Mouse (Mus musculus): ENCODE measurements around the gene Ptp4a2. TPM values are rescaled to one million over a fixed set of nuclear protein-coding genes. Genes with fewer than 3 reads are reported as not detected.

The Ptp4a2 gene
- polyA plus RNA-seq, 1 experiment from 2014 or later = 395 TPM

DNA sequence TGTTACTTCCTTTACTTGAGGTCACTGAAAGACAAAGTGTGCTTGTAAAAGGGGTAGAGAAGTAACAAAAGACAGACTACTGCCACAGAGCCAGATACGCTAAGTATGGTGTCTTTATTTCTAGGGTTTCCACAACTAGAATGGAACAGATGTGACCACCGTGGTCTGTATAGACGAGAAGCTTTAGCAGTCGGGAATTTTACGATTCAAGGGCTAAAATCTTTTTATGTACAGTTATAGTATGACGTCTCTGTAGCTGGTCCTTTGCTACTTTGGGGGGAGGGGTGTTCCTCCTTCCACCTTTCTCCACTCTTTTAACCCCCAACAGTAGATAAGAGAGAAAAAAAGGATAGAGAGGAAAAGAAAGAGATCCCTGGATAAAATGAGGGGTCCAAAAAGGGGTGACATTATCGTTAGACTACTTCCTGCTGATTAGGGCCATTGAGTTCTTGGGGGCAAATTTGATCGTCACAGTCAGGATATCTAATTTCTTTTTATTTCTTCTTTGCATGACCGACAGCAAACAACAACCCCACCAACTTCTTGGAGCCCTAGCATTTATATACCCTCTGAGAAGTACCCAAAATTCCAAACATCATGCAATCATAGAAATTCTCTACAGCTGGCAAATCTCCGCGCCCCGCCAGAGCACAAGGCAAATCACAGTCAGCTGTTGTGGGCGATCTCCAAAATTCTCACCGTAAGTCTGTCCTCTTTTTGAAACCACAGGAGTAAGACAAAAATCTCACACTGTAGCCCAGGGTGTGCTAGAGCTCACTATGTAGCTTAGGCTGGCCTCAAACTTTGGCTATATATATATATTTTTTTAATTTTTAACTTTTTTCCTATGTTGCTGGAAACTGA is 818 bp downstream of the Ptp4a2 start:
- no peak for ATAC-seq (replicated peaks; ENCODE audit: low FRiP score)
- DNase-seq (ENCODE audit: low spot score) = no peak
- Histone ChIP-seq H3K36me3 (ENCODE audit: control insufficient read depth, insufficient read depth, low read length) (no peaks in the 10 kb centered on the region), H3K4me1 (replicated peaks; ENCODE audit: control insufficient read depth, insufficient read depth, low read length) (0 out of 2 replicates have a peak, but pooled peaks cover 2% of the 10 kb centered on the region), H3K27ac (ENCODE audit: low read depth, low read length) (no peak overlapping the region), H3K9ac (ENCODE audit: low read length) (no peak overlapping the region), H3K9me3 (ENCODE audit: control insufficient read depth, low read length) (no peaks in the 10 kb centered on the region), H3K4me3 (ENCODE audit: low read depth, low read length) (no peak overlapping the region), H3K4me2 (ENCODE audit: low read depth, low read length, severe bottlenecking) (no peak overlapping the region), H3K27me3 (ENCODE audit: control insufficient read depth, insufficient read depth, low read length) (peaks cover 3% of the 10 kb centered on the region; the same call in 1 of the 2 replicates)
- WGBS = 90% methylated on average over 14 of the region's 14 CpGs

DNA sequence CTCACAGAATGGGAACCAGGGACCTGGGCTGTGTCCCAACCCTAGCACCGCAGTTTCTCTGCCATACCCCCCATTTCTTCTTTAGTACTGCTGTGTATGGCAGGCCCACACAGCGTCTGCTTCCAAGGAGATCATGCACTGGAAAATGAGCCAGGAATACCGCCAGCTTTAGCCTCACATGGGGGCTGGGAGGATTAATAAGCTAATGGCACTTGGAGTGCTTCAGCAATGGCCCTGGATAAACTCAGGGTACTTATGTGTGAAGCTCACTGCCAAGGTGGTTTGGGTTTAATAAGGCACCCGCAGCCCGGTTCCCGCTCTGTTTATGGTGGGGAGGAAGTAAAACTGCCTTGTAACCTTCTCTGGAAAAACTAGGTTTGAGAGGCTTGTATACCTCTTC is 6.6 kb downstream of the Ptp4a2 start:
- 64% methylated on average over 6 of the region's 6 CpGs for WGBS
- DNase-seq (ENCODE audit: low spot score) (no peak), ATAC-seq (replicated peaks; ENCODE audit: low FRiP score) (no peak)

DNA sequence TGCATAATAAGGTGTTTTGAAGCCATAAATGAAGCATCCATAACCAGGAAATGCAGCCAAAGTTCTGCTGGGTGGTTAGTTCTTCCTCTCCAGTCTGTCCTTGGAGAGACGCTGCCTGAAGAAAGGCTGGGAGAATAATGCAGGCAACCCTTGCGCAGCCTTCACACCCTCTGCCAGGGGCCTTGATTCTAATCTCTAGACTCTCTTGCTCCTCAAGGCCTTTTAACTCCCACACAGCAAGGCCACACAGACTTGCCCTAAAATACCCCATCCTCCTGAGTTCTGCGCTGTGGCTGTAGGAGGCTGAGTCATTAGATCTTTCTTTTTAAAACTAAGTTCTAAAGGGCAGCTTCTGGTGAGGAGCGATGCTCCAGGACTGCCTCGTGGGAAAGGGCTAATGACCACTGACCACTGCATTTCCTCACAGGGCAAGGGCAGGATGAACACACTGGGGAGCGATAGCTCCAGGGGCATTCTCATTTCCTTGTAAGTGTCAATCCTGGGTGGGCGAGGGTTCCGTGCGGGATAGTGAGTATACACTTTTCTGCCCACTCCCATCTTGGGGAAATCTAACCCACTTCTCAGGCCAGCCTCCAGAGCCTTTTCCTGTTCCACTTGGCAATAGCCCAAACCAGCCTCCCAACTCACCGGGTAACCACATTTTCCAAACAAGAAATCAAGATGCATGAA is 7.6 kb downstream of the Ptp4a2 start:
- ATAC-seq (replicated peaks; ENCODE audit: low FRiP score) = no peak
- peaks cover 10% of the 10 kb centered on the region; the same call in 1 of the 2 replicates for H3K4me1 ChIP-seq (replicated peaks; ENCODE audit: control insufficient read depth, insufficient read depth, low read length)
- H3K4me2 ChIP-seq (ENCODE audit: low read depth, low read length, severe bottlenecking) = no peak overlapping the region

More for the DNA sequence above, 6.6 kb downstream of the Ptp4a2 start:
- Histone ChIP-seq H3K36me3 (ENCODE audit: control insufficient read depth, insufficient read depth, low read length) (no peaks in the 10 kb centered on the region), H3K27ac (ENCODE audit: low read depth, low read length) (no peak overlapping the region), H3K4me1 (replicated peaks; ENCODE audit: control insufficient read depth, insufficient read depth, low read length) (peaks cover 9% of the 10 kb centered on the region; the same call in 1 of the 2 replicates), H3K4me2 (ENCODE audit: low read depth, low read length, severe bottlenecking) (no peak overlapping the region), H3K9me3 (ENCODE audit: control insufficient read depth, low read length) (no peaks in the 10 kb centered on the region), H3K9ac (ENCODE audit: low read length) (no peak overlapping the region), H3K4me3 (ENCODE audit: low read depth, low read length) (no peak overlapping the region), H3K27me3 (ENCODE audit: control insufficient read depth, insufficient read depth, low read length) (no peaks in the 10 kb centered on the region)

DNA sequence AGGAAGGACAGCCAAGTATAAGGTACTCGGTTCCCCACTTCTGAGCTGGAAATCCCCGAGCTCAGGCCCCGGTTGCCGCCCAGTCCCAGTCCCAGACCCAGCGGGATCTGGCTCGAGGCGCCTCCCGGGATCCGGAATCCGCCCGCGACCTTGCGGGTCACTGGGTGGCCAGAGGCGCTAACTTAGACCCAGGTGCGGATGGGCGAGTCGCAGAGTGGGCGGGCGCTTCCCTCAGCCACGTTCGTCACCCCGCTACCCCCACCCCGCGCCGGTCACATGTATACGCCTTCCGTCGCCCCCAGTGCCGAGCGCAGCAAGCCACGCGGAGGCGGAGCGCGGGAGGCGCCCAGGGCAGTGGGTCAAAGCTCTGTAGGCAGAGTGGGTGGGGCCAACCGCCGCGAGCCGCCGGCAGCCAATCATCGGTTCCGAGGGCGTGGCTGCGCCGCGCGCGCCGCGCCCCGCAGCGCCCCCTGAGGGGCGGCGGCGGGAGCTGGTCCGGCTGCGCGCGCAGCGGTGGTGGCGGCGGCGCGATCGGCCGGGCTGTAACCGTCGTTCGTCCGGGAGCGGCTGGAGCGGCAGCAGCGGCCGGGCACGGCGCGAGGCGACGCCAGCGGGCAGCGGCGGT is 8.8 kb downstream of the Ptp4a2 start:
- DNase-seq (ENCODE audit: low spot score) = peak; percentile 98
- Histone ChIP-seq H3K4me1 (replicated peaks; ENCODE audit: control insufficient read depth, insufficient read depth, low read length) (peaks cover 10% of the 10 kb centered on the region; the same call in 1 of the 2 replicates), H3K27me3 (ENCODE audit: control insufficient read depth, insufficient read depth, low read length) (no peaks in the 10 kb centered on the region), H3K27ac (ENCODE audit: low read depth, low read length) (peak overlapping the region; percentile 91), H3K36me3 (ENCODE audit: control insufficient read depth, insufficient read depth, low read length) (no peaks in the 10 kb centered on the region), H3K4me3 (ENCODE audit: low read depth, low read length) (peak overlapping the region; percentile 94), H3K9ac (ENCODE audit: low read length) (peak overlapping the region; percentile 96), H3K9me3 (ENCODE audit: control insufficient read depth, low read length) (no peaks in the 10 kb centered on the region), H3K4me2 (ENCODE audit: low read depth, low read length, severe bottlenecking) (peak overlapping the region; percentile 79)
- peak; percentile 98 for ATAC-seq (replicated peaks; ENCODE audit: low FRiP score)
- under 1% methylated on average over 78 of the region's 83 CpGs for WGBS

More for the DNA sequence above, 7.6 kb downstream of the Ptp4a2 start:
- no peak for DNase-seq (ENCODE audit: low spot score)
- WGBS = 82% methylated on average over 10 of the region's 10 CpGs
- no peaks in the 10 kb centered on the region for H3K36me3 ChIP-seq (ENCODE audit: control insufficient read depth, insufficient read depth, low read length)
- no peak overlapping the region for H3K4me3 ChIP-seq (ENCODE audit: low read depth, low read length)
- no peaks in the 10 kb centered on the region for H3K9me3 ChIP-seq (ENCODE audit: control insufficient read depth, low read length)
- no peak overlapping the region for H3K27ac ChIP-seq (ENCODE audit: low read depth, low read length)
- H3K9ac ChIP-seq (ENCODE audit: low read length) = no peak overlapping the region
- no peaks in the 10 kb centered on the region for H3K27me3 ChIP-seq (ENCODE audit: control insufficient read depth, insufficient read depth, low read length)

DNA sequence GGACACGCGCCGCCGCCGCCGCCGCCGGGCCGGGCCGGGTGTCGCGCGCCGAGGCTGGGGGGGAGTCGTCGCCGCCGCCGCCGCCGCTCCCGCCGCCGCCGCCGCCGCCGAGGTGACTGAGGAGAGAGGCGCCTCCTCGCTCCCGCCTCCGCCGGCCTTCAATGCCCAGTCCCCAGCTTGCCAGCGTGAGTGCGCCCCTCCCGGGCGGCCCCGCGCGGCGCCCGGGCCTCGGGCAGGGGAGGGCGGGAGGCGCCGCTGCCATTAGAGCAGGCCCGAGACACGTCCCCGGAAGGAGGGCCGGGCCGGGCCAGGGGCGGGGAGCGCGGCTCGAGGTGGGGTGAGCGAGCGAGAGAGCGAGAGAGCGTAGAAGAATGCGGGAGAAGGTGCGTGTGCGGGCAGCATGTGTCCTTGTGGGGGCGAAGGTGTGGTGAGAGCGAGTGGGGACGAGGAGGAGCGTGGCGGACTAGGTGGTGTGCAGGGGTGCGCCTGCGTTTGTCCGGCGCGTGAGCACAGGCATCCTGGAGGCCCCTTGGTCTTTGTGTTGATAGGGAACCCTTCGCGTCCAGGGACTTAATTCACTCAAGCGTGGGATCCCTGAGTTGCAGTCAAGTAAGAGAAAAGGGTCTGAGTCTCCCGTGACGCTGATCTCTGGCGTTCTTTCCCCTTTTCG is 9.5 kb downstream of the Ptp4a2 start:
- Histone ChIP-seq H3K36me3 (ENCODE audit: control insufficient read depth, insufficient read depth, low read length) (no peaks in the 10 kb centered on the region), H3K4me3 (ENCODE audit: low read depth, low read length) (peak overlapping the region; percentile 94), H3K4me1 (replicated peaks; ENCODE audit: control insufficient read depth, insufficient read depth, low read length) (peaks cover 10% of the 10 kb centered on the region; the same call in 1 of the 2 replicates), H3K9ac (ENCODE audit: low read length) (peak overlapping the region; percentile 96), H3K9me3 (ENCODE audit: control insufficient read depth, low read length) (no peaks in the 10 kb centered on the region), H3K27ac (ENCODE audit: low read depth, low read length) (peak overlapping the region; percentile 91), H3K4me2 (ENCODE audit: low read depth, low read length, severe bottlenecking) (peak overlapping the region; percentile 79), H3K27me3 (ENCODE audit: control insufficient read depth, insufficient read depth, low read length) (no peaks in the 10 kb centered on the region)
- ATAC-seq (replicated peaks; ENCODE audit: low FRiP score) (peak; percentile 83), DNase-seq (ENCODE audit: low spot score) (peak; percentile 86)
- WGBS = under 1% methylated on average over 35 of the region's 79 CpGs

DNA sequence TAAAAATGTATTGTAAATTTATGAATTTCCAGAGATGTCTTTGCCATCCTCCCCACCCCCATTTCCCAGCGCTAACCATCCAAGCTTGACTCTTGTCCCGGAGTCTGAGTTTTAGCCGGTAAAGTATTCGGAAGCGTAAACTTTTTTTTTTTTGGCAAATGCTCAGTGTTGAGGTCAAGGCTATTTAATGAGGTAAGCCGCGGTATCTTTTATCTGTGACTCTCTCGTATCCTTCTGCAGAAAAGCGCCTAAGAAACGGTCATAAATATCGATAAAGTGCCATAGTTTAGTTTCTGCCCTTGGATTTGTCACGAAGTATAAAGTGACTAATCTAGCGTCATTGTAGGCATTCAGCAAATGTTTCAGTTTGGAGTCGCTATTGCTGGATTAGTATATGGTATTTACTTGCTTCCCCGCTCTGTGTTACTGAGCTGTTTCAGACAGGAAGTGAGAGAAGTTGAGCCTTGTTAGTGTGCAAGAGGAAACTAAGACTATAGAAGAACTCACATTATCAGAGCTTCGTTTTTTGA is 10.1 kb downstream of the Ptp4a2 start:
- Histone ChIP-seq H3K36me3 (ENCODE audit: control insufficient read depth, insufficient read depth, low read length) (no peaks in the 10 kb centered on the region), H3K4me3 (ENCODE audit: low read depth, low read length) (peak overlapping the region; percentile 94), H3K9ac (ENCODE audit: low read length) (peak overlapping the region; percentile 96), H3K9me3 (ENCODE audit: control insufficient read depth, low read length) (no peaks in the 10 kb centered on the region), H3K27me3 (ENCODE audit: control insufficient read depth, insufficient read depth, low read length) (no peaks in the 10 kb centered on the region), H3K27ac (ENCODE audit: low read depth, low read length) (peak overlapping the region; percentile 91; the same call in 1 of the 2 replicates), H3K4me2 (ENCODE audit: low read depth, low read length, severe bottlenecking) (peak overlapping the region; percentile 79), H3K4me1 (replicated peaks; ENCODE audit: control insufficient read depth, insufficient read depth, low read length) (peaks cover 10% of the 10 kb centered on the region; the same call in 1 of the 2 replicates)
- DNase-seq (ENCODE audit: low spot score) = no peak
- ATAC-seq (replicated peaks; ENCODE audit: low FRiP score) = no peak
- WGBS = 3% methylated on average over 16 of the region's 16 CpGs

DNA sequence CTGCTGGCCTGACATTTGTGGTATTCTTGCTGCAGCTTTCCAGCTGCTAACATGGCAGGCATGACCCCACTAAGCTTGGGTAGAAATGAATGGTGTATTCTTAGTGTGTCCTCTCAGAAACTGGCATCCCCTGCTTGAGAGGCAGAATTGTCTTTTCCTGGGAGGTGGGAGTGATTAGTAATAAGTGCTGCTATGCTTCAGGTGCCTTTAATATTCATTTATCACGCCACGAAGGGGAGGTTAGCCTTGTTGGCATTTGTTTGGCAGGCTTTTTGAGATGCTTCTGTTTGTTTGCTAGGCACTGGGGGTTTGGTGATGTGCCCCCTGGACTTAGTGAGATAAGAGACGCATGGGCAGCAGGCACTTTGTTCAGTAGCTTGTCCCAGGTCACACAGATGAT is 11.3 kb downstream of the Ptp4a2 start:
- Histone ChIP-seq H3K4me2 (ENCODE audit: low read depth, low read length, severe bottlenecking) (no peak overlapping the region), H3K9ac (ENCODE audit: low read length) (peak overlapping the region; percentile 23; the same call in 1 of the 2 replicates)
- no peak for ATAC-seq (replicated peaks; ENCODE audit: low FRiP score)

More for the DNA sequence above, 11.3 kb downstream of the Ptp4a2 start:
- no peaks in the 10 kb centered on the region for H3K36me3 ChIP-seq (ENCODE audit: control insufficient read depth, insufficient read depth, low read length)
- H3K4me3 ChIP-seq (ENCODE audit: low read depth, low read length) = 0 out of 2 replicates have a peak overlapping the region, but pooled peaks have one; percentile 94
- DNase-seq (ENCODE audit: low spot score) = no peak
- H3K9me3 ChIP-seq (ENCODE audit: control insufficient read depth, low read length) = no peaks in the 10 kb centered on the region
- no peaks in the 10 kb centered on the region for H3K27me3 ChIP-seq (ENCODE audit: control insufficient read depth, insufficient read depth, low read length)
- 79% methylated on average over 3 of the region's 3 CpGs for WGBS
- H3K4me1 ChIP-seq (replicated peaks; ENCODE audit: control insufficient read depth, insufficient read depth, low read length) = peaks cover 10% of the 10 kb centered on the region; the same call in 1 of the 2 replicates
- H3K27ac ChIP-seq (ENCODE audit: low read depth, low read length) = no peak overlapping the region
